Mouse (Mus musculus) hindbrain, postnatal 0 days (tissue): ENCODE measurements around the gene Hmgcl. TPM values are rescaled to one million over a fixed set of nuclear protein-coding genes. Genes with fewer than 3 reads are reported as not detected.
"Not testable (repeated sequence)": the region's sequence is repeated elsewhere in the genome, so short reads cannot be mapped to it uniquely, and the experiment has no call there.

Experiments used
- ATAC-seq: fragments of 200-750 bp; cut with Nextera tagmentation; 2 replicates; pipeline ENCODE4 v1.8.0; 2017; ENCODE audit warnings: mild to moderate bottlenecking, moderate TSS enrichment, moderate library complexity
- DNase-seq: peaks from one replicate; pipeline ENCODE4 v3.0.0-alpha.2; 2015; ENCODE audit warnings: low spot score
- H3K27ac ChIP-seq: fragments of 300-500 bp; sonication (generic); 2 replicates; pipeline ENCODE4 v1.5.1; 2014; ENCODE audit warnings: mild to moderate bottlenecking
- H3K27me3 ChIP-seq: fragments of 300-500 bp; sonication (generic); 2 replicates; pipeline ENCODE4 v1.6.1; 2014; ENCODE audit warnings: low read length, mixed read lengths; ENCODE audit not compliant: insufficient read depth
- H3K36me3 ChIP-seq: fragments of 300-500 bp; sonication (generic); 2 replicates; pipeline ENCODE4 v1.6.1; 2014; ENCODE audit warnings: low read length, mixed read lengths; ENCODE audit not compliant: insufficient read depth
- H3K4me1 ChIP-seq: fragments of 300-500 bp; sonication (generic); 2 replicates; pipeline ENCODE4 v1.6.1; 2014; ENCODE audit warnings: antibody characterized with exemption, low read length, mixed read lengths; ENCODE audit not compliant: insufficient read depth
- H3K4me2 ChIP-seq: fragments of 300-500 bp; sonication (generic); 2 replicates; pipeline ENCODE4 v1.6.1; 2014; ENCODE audit warnings: low read depth, mild to moderate bottlenecking, low read length, moderate library complexity, mixed read lengths
- H3K4me3 ChIP-seq: fragments of 300-500 bp; sonication (generic); 2 replicates; pipeline ENCODE4 v1.5.1; 2014; ENCODE audit warnings: low read length
- H3K9ac ChIP-seq: fragments of 300-500 bp; sonication (generic); replicated peaks from 2 replicates; pipeline ENCODE4 v1.6.1; 2014; ENCODE audit warnings: mild to moderate bottlenecking, low read length, moderate library complexity, mixed read lengths
- H3K9me3 ChIP-seq: fragments of 300-500 bp; sonication (generic); 2 replicates; pipeline ENCODE4 v1.6.1; 2016; ENCODE audit warnings: low read length, mixed read lengths
- CTCF ChIP-seq: IDR thresholded peaks from 2 replicates; pipeline ENCODE4 v1.5.1; 2016; ENCODE audit warnings: antibody characterized with exemption, control low read depth, low read depth
- WGBS: fragments of 180-500 bp; shearing (Covaris S2); extraction: QIAGEN DNeasy Blood & Tissue Kit; methylation state at CpG from one replicate; pipeline ENCODE4 v1.1.7; 2014; 5-methylcytosine and 5-hydroxymethylcytosine counted together
- polyA plus RNA-seq: library from polyadenylated mRNA; unstranded; fragments of >200 nt; fragmentation: Nextera tagmentation; extraction: Ambion mirVana; gene quantifications from 2 replicates; pipeline ENCODE4 v1.2.1, GENCODE M21; 2015
- total RNA-seq: library from RNA; depleted of rRNA; stranded (reverse); fragments of >200 nt; gene quantifications from 2 replicates; pipeline ENCODE4 v1.2.3, GENCODE M21; 2014

Gene Hmgcl
- total and polyA plus RNA-seq, 2 experiments from 2014 or later, result 38.6 to 55.0 TPM

DNA sequence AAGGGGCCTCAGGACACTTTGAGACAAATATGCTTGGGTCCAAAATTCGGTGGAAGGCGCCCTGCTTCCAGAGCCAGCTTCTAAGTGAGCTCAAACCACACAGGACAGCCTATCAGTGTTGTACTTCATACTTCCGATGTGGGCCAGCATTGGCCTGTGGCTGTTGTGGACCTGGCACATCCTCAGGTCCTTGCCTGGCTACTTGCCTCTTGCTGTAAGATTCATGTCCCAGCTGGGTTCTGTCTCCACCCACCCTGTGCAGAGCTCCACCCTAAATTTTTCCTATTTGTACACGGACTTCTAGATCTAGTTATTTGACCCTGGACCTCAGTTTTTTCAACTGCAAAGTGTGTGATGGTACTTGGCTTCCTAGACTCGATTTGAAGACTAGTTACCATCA, 10.7 kb upstream of the Hmgcl start:
- DNase-seq (no peak), ATAC-seq (no peak)
- Histone ChIP-seq H3K4me1 (no peaks in the 10 kb centered on the region), H3K27me3 (no peaks in the 10 kb centered on the region), H3K4me3 (no peak overlapping the region), H3K4me2 (no peak overlapping the region), H3K9ac (no peak overlapping the region), H3K27ac (no peak overlapping the region), H3K9me3 (no peaks in the 10 kb centered on the region), H3K36me3 (peaks cover 22% of the 10 kb centered on the region)
- 53% methylated on average over 5 of the region's 5 CpGs for WGBS
- no peak for TF ChIP-seq CTCF

DNA sequence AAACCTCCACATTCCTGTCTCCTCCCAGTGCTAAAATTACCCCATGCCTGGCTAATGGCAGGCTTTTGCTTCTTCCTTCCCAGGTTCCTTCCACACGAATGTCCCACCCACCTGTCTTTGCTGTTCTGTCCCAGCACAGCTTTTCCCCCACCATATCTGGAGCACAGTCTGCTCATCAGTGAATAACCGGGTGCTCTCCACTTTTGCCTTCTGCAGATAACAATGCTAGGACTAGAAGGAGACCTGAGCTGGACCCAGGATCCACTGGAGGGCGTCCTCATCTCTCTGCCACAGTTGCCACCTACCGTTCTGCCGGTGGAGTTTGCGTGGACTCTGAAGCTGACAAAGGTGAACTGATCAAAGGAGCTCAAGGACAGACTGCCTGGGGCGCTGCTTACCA, 7.4 kb upstream of the Hmgcl start:
- Histone ChIP-seq H3K27ac (no peak overlapping the region), H3K4me2 (no peak overlapping the region), H3K4me1 (no peaks in the 10 kb centered on the region), H3K9me3 (no peaks in the 10 kb centered on the region), H3K36me3 (peaks cover 9% of the 10 kb centered on the region), H3K27me3 (no peaks in the 10 kb centered on the region), H3K9ac (no peak overlapping the region), H3K4me3 (no peak overlapping the region)
- no peak for ATAC-seq
- WGBS, result 83% methylated on average over 7 of the region's 7 CpGs
- no peak for TF ChIP-seq CTCF
- no peak for DNase-seq

DNA sequence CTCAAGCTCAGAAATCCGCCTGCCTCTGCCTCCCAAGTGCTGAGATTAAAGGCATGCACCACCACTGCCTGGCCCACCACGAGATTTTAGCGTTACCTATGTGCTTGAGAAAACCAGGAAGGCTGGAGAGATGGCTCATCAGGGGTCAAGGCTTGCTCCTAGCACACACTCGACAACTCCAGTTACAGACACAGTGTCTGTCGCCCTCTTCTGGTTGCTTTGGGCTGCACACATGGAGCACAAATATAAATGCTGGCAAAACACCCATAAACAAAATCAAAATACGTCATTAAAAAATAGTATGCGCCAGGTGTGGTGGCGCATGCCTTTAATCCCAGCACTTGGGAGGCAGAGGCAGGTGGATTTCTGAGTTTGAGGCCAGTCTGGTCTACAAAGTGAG, 5.2 kb upstream of the Hmgcl start:
- not testable (repeated sequence) for H3K4me3 ChIP-seq, ATAC-seq, DNase-seq, H3K36me3 ChIP-seq, H3K27ac ChIP-seq, H3K9me3 ChIP-seq, H3K4me1 ChIP-seq, H3K4me2 ChIP-seq, H3K27me3 ChIP-seq, H3K9ac ChIP-seq
- WGBS, result 84% methylated on average over 8 of the region's 8 CpGs
- peak; percentile 37 for TF ChIP-seq CTCF

DNA sequence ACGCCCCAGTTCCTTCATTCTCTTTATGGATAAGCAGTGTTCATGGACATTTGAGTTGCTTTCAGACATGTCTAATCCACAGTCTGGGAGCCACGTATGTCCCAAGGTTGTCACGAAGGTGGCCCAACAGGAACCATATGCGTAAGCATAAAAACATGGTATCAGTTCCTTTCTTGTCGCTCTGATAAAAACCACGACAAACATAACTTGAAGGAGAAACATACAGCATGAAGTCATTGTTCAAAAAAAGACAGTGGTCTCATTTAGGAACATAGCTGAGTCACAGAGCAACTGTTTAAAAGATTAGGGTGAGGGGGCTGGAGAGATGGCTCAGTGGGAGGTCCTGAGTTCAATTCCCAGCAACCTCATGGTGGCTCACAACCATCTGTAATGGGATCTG, 4.1 kb upstream of the Hmgcl start:
- Histone ChIP-seq H3K4me2 (no peak overlapping the region), H3K4me1 (peaks cover 4% of the 10 kb centered on the region; the same call in 1 of the 2 replicates), H3K36me3 (peaks cover 6% of the 10 kb centered on the region; the same call in 1 of the 2 replicates), H3K27ac (no peak overlapping the region), H3K27me3 (no peaks in the 10 kb centered on the region), H3K9me3 (no peaks in the 10 kb centered on the region), H3K9ac (no peak overlapping the region), H3K4me3 (no peak overlapping the region)
- no peak for TF ChIP-seq CTCF
- 91% methylated on average over 6 of the region's 6 CpGs for WGBS
- ATAC-seq, result no peak
- DNase-seq, result no peak

DNA sequence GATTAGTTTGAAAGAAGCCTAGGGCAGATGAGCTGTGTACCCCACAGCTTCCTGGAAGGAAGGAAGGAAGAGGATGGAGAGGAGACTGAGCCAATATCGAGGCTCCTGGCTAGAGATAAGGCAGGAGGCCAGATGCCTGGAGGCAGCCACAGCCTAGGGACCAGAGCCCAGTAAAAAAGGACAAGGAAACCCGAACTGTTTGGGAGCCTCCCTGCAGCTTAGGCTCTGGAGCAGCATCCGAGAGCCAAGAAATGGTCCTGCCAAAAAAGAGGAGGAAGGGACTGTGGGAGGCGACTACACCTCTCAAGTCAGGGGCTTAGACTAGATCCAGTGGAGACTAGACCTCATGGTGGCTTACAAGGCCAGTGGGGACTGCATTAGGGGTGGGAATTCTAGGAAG, 2.9 kb upstream of the Hmgcl start:
- no peak overlapping the region for H3K4me2 ChIP-seq
- no peak for DNase-seq
- no peak overlapping the region for H3K4me3 ChIP-seq
- 37% methylated on average over 4 of the region's 4 CpGs for WGBS
- peaks cover 4% of the 10 kb centered on the region; the same call in 1 of the 2 replicates for H3K4me1 ChIP-seq
- ATAC-seq, result no peak
- H3K36me3 ChIP-seq, result peaks cover 6% of the 10 kb centered on the region; the same call in 1 of the 2 replicates
- no peak overlapping the region for H3K27ac ChIP-seq
- TF ChIP-seq CTCF, result no peak
- H3K27me3 ChIP-seq, result no peaks in the 10 kb centered on the region
- no peaks in the 10 kb centered on the region for H3K9me3 ChIP-seq
- H3K9ac ChIP-seq, result no peak overlapping the region

DNA sequence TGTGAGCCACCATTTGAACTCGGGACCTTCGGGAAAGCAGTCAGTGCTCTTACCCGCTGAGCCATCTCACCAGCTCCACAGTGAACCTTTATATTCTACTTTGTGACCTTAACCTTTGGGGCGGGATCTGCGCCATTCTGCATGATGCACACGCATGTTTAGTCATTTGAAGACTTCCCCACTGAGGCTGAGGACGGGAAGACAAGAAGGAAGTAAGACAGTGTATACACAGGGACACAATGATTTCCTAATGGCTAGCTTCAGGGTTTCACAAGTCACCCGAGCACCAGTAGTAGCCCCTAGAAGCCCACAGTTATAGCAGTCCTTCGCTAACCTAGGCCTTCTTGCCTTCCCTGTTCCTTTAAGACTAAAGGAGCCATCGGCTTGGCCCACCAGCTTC, 542 bp upstream of the Hmgcl start:
- ATAC-seq (peak; percentile 4; the same call in 1 of the 2 replicates), DNase-seq (no peak)
- peak overlapping the region; percentile 57 for H3K9ac ChIP-seq
- H3K27me3 ChIP-seq, result no peaks in the 10 kb centered on the region
- H3K9me3 ChIP-seq, result no peaks in the 10 kb centered on the region
- no peaks in the 10 kb centered on the region for H3K36me3 ChIP-seq
- no peak for TF ChIP-seq CTCF
- WGBS, result 73% methylated on average over 10 of the region's 10 CpGs
- H3K4me2 ChIP-seq, result peak overlapping the region; percentile 89
- H3K4me1 ChIP-seq, result peaks cover 4% of the 10 kb centered on the region; the same call in 1 of the 2 replicates
- H3K27ac ChIP-seq, result peak overlapping the region; percentile 87
- H3K4me3 ChIP-seq, result peak overlapping the region; percentile 75

DNA sequence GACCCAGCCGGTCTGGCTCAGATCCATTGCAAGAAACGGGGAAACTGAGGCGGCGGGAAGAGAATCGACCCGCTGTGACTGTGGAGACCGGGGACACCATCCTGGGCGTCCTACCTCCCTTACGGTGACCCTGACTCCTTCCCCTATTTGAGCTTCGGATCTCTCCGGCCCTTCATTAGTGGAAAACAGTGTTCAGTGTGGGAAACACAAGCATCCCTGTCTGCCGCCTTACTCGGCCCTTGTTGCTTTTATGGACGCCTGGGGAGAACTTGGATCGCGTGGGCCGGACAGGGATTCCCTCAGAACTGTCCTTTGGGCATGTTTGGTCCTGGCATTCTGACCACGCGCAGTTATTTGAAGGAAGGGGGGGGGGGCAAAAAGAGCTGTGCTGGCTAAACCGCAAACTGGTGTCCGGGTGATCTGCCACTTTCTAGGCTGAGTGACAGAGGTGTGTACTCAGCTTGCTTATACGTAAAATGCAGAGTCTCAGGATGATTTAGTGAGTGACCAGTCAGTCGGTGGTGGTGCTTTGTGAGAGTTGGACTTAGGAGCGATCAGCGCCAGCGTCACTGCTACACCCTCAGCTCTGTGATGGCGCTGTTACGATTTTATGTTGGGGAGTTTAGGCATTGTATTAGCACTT, 532 bp downstream of the Hmgcl start:
- Histone ChIP-seq H3K4me3 (peak overlapping the region; percentile 75), H3K27me3 (no peaks in the 10 kb centered on the region), H3K9me3 (no peaks in the 10 kb centered on the region), H3K27ac (peak overlapping the region; percentile 87), H3K4me1 (peaks cover 4% of the 10 kb centered on the region; the same call in 1 of the 2 replicates), H3K36me3 (no peaks in the 10 kb centered on the region), H3K9ac (peak overlapping the region; percentile 57), H3K4me2 (peak overlapping the region; percentile 89)
- DNase-seq (peak; percentile 55), ATAC-seq (peak; percentile 27)
- TF ChIP-seq CTCF, result no peak
- WGBS, result 2% methylated on average over 28 of the region's 28 CpGs
